Mouse (Mus musculus) liver, embryonic 14.5 days (tissue): ENCODE results near the gene Pcdh15.

Experiments
- CTCF ChIP-seq: IDR thresholded peaks from 2 replicates; pipeline ENCODE4 v1.5.1; 2016; ENCODE audit warnings: antibody characterized with exemption, low read depth, control low read depth
- EP300 ChIP-seq: IDR thresholded peaks from 2 replicates; pipeline ENCODE4 v1.6.1; 2016; ENCODE audit warnings: antibody characterized with exemption, low read depth

GRCm38 (mm10) chr10:73908568-73908967 is 809.4 kb downstream of the Pcdh15 start:
- TF ChIP-seq CTCF (no peak), EP300 (no peak)
